Mouse (Mus musculus) left cerebral cortex, postnatal 14 days (tissue): ENCODE results near the gene Adcy5. TPM values are rescaled to one million over a fixed set of nuclear protein-coding genes. Genes with fewer than 3 reads are reported as not detected.

Experiments
- DNase-seq, 2 experiments: peaks; one replicate each; pipeline ENCODE4 v3.0.0; 2021 to 2022; ENCODE audit warnings: low spot score in 2 of 2, mixed read lengths in 1 of 2
- intact Hi-C: fragments of 180-260 bp; cut with DNase I; formaldehyde crosslinking; loops from one replicate; pipeline ENCODE4 v1.15.1; 2025
- total RNA-seq, 2 experiments: library from RNA; stranded (reverse); gene quantifications; 2 replicates each; pipeline ENCODE4 v1.2.3; 2021

The Adcy5 gene
- total RNA-seq, 2 experiments from 2014 or later, result 87.4 to 95.7 TPM

- no peak for DNase-seq
- intact Hi-C loops, result no loop called here
These were observed 150.5 kb downstream of the Adcy5 start for GRCm38 (mm10) chr16:35305226-35305625.

- DNase-seq, result no peak
- intact Hi-C loops, result no loop called here
These were observed 152.0 kb downstream of the Adcy5 start for GRCm38 (mm10) chr16:35306631-35307030.

GRCm38 (mm10) chr16:35307331-35307730, 152.7 kb downstream of the Adcy5 start:
- intact Hi-C loops, result no loop called here
- no peak for DNase-seq

DNA sequence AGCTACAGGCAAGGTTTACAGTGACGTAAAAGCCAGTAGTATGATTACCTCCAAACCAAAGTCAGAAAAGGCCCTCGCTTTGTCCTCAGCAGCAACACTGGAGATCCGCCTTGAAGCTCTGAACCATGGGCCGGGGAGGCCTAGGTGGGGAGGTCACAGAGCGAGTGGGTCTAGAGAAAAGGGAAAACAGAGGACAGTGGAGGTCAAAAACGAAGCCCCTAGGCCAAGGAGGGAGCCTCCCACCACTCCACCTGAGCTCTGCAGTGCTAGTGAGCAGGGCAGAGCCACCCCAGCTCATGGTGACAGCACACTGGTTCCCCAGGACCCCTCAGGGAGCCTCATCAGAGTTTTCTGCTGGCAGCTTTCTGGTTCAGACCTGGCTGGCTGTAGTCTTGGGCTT, 153.3 kb downstream of the Adcy5 start:
- intact Hi-C loops, result no loop called here
- no peak for DNase-seq

DNA sequence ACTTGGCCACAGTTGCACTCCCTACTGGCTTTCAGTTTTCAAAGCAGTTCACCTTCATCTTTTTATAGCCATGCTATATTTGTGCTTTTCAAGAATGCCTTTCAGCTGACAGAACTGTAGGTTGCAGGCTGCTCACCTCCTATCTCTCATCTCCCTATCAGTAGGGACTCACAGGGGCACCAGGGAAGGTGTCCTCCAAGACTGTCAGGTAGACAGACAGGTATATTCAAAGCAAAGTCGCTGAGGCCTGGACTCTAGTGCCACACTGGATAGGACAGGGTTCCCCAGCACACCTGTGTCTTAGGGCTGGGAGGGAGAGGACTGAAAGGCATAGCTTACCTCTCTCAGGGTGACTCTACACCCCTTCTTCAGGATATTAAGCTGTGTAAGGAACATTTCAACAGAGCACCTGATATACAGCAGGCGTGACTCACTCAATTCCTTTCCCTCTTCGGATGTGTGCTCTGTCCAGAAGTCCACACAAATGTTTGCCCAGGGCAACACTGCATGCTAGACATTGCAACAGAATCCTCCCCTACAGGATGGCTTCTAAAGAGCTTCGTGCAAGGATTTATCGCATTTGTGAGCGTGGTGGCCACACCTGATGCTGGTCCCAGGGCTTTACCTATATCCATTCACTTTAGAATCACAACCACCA, 153.9 kb downstream of the Adcy5 start:
- intact Hi-C loops, result no loop called here
- no peak for DNase-seq

GRCm38 (mm10) chr16:35309634-35310033, 155.0 kb downstream of the Adcy5 start:
- DNase-seq, result no peak
- intact Hi-C loops, result loop anchor here (10.0 kb wide), 2 partner anchors 225 to 315 kb away; no protein-coding TSS in a partner anchor

DNA sequence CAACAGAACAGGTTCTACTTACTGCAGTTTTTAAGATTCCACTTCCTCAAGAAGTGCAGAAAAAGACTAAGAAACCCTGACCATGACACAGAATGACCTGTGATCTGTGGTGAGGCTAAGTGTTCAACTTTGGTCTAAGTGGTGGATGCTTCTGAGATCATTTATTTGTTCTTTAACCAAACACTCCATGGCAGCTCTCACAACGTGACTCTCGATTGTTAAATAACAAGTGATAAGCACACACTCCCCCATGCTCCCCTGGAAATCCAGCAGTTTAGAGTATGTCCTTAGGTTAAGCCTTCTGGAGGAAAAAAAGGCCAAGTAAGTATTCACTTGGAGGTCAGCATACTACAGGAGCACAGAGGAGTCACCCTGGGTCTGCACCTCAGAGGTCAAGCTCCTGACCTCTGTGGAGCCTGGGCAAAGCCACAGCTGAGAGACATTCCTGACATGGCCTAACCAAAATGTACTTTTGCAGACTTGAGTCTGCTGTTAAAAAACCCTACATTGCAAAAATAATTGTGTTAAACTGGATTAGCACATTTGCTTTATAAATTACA, 156.0 kb downstream of the Adcy5 start:
- no peak for DNase-seq
- intact Hi-C loops, result loop anchor here (10.0 kb wide), 2 partner anchors 224 to 314 kb away; no protein-coding TSS in a partner anchor

DNA sequence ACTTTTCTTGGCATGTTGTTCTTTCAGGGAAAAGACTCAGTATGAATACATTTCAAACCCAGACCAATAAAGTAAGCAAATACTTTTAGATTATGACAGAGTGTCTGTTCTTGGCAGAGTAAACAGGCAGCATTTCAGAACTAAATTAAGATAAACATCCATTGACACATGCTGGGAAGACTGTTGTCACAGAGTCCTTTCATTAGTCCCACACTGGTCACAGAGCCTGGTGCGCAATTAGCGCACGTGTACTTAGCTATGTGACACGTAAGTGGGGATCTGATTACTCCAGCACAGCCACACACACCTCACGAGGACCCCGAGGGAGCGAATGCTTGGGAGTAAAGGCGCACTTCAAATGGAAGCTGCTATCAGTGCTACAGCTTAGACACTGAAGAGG, 156.9 kb downstream of the Adcy5 start:
- intact Hi-C loops, result loop anchor here (10.0 kb wide), 2 partner anchors 223 to 313 kb away; no protein-coding TSS in a partner anchor
- peak in 1 of 2 experiments; percentile 36 for DNase-seq

DNA sequence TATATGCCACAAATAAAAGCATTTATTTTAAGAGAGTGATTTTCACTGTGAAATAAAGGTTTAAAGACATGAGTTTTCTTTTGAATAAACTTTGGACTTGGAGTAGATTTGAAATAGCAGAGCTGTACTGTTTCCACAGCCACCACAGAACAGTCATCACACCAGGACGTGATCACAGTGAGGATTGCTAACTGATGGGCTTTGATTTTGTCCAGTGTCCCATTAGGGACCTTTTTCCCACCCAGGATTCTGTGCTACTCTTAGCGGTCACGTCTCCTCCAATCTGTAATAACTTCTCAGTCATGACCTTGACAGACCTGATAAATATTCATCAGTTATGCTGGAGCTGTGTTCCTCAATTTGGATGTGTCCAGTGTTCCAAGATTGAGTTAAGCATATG, 160.8 kb downstream of the Adcy5 start:
- intact Hi-C loops, result loop anchor here (5.0 to 10.0 kb wide), 3 partner anchors 219 to 412 kb away; no protein-coding TSS in a partner anchor
- DNase-seq, result no peak

DNA sequence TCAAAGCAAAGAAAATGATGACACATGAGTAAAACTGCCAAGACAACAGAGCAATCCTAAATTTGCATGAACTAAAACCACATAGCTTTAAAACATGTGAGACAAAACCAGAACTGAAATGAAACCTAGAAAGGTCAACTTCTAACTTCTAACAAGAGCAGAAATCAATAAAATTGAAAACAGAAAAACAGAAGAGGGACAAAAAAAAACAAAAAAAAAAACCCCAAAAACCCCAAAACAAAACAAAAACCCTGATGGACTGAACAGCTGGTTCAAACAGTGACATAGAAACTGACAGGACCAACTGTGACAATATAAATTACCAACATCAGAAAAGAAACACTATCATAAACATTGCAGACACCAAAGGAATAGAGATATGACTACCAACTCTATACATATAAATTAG, 162.2 kb downstream of the Adcy5 start:
- intact Hi-C loops, result loop anchor here (5.0 to 10.0 kb wide), 3 partner anchors 218 to 410 kb away; no protein-coding TSS in a partner anchor
- DNase-seq, result no peak

DNA sequence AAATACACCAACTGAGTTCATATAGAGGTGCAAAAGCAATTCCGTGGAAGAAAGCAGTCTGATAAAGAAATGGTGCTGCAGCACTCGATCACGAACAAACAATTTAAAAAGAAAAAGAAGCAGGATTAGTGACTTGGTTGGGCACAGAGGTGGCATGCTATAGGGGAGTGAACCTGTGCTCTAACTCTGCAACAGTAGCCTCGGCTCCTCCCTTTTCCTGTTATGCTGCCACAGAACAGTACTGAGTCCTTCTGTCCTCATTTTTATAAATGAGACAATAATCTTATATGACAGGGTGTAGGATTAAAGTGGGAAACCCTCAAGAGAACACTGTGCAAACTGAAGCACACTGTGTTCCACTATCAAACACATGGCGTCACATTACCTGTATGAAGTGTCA, 162.8 kb downstream of the Adcy5 start:
- no peak for DNase-seq

DNA sequence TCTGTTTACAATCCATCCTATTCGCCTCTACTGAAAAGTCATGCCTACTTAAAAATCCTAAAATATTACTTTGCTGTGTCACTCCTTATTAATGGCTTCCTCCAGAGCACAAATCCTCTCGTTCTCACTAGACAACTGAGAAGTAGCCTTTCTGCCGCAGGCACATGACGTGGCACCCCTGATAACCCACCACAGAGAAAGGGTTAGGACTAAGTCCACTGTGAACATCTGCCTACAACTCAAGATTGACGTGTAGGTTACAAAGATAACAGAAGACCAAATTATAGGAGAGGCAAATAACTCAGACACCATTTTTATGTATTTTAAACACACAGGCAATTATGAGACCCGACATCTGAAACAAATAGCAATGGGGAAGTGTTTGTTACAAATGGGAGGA, 163.7 kb downstream of the Adcy5 start:
- intact Hi-C loops, result loop anchor here (5.0 to 10.0 kb wide), 3 partner anchors 216 to 409 kb away; no protein-coding TSS in a partner anchor
- no peak for DNase-seq

More for the DNA sequence above, 162.8 kb downstream of the Adcy5 start:
- intact Hi-C loops, result loop anchor here (5.0 to 10.0 kb wide), 3 partner anchors 217 to 410 kb away; no protein-coding TSS in a partner anchor

- intact Hi-C loops, result loop anchor here (5.0 to 10.0 kb wide), 3 partner anchors 215 to 408 kb away; no protein-coding TSS in a partner anchor
- DNase-seq, result peak in 1 of 2 experiments; percentile 62
These were observed 164.7 kb downstream of the Adcy5 start for GRCm38 (mm10) chr16:35319335-35319734.

GRCm38 (mm10) chr16:35319773-35320172, 165.1 kb downstream of the Adcy5 start:
- intact Hi-C loops, result loop anchor here (5.0 to 10.0 kb wide), 4 partner anchors 215 to 493 kb away; no protein-coding TSS in a partner anchor

DNA sequence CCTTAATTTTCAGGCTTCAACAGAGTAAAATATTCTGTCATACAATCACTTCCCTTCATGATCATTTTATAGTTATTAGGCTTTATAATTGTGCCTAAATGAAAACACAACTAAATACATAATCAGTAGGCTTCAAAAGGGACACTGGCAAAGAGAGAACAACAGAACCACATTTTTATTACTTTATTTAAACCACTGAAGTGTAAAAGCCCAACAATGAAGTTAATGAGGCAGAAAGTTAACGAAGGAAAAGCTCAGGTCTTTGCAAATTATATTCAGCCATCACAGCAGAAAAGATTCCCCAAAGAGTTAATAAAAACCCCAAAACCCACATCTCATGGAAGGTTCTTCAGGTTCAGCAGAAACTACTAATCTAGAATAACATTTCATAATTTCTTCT, 175.8 kb downstream of the Adcy5 start:
- no peak for DNase-seq
- intact Hi-C loops, result no loop called here

More at GRCm38 (mm10) chr16:35319773-35320172, 165.1 kb downstream of the Adcy5 start:
- no peak for DNase-seq

Other genes starting within 250 kb of the Adcy5 start
- 10 to 100 TPM; 27.6 to 33.0 TPM for gene Hacd2, start 132.4 kb upstream of the Adcy5 start, total RNA-seq
- 10 to 100 TPM; 14.6 to 18.5 TPM for gene Sec22a, start 209.0 kb downstream of the Adcy5 start, total RNA-seq